8 mouse cellular contexts compared by ENCODE assay signal in the genomic region with DNA sequence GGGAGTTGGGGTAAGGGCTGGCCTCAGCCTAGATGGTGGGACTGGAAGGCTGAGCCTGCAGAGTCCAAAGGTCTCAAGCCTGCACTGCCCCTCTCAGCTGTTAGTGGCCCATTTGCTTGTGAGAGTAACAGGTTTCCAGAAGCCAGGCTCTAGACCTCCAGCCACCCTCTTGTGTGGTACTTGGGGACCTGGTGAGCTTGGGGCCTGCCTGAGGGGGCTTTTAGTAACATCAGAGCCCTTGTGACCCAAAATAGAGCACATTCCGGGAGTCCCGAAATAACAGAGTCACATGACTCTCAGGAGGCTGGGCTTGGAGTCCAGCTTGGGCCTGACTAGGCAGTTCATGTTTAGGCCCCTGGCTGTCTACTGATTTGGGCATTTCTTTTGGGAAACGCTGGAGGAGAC. TPM values are rescaled to one million over a fixed set of nuclear protein-coding genes. Genes with fewer than 3 reads are reported as not detected.
A peak's percentile ranks its signal among the peaks of the same experiment; 100 is the strongest.
DNase-seq lines count a peak whose midpoint lies in the region; ATAC-seq and TF ChIP-seq lines count a peak whose summit lies in the region.

No protein-coding gene starts in this region.

- H3K27me3 ChIP-seq in forebrain, embryonic 10.5 days (ENCODE audit: poor library complexity, severe bottlenecking) = peaks cover 32% of the 10 kb centered on the region
- no peaks in the 10 kb centered on the region for H3K27me3 ChIP-seq in forebrain, postnatal 0 days (ENCODE audit: insufficient read depth, low read length)
- H3K27me3 ChIP-seq in intestine, embryonic 16.5 days (replicated peaks; ENCODE audit: control insufficient read depth, insufficient read depth, low read length) = no peaks in the 10 kb centered on the region

- WGBS in forebrain, embryonic 10.5 days = 22% methylated on average over 3 of the region's 3 CpGs
- WGBS in forebrain, postnatal 0 days = 13% methylated on average over 3 of the region's 3 CpGs
- 3% methylated on average over 3 of the region's 3 CpGs for WGBS in intestine, embryonic 16.5 days

- no peak for TF ChIP-seq CTCF in forebrain, postnatal 0 days (IDR thresholded peaks at IDR 0.05; ENCODE audit: low read depth)
- no peak for TF ChIP-seq CTCF in embryonic fibroblast, embryonic 13.5 days (IDR thresholded peaks at IDR 0.05; ENCODE audit: borderline replicate concordance, insufficient read depth, low read length)

- H3K9me3 ChIP-seq in forebrain, embryonic 10.5 days = no peaks in the 10 kb centered on the region
- no peaks in the 10 kb centered on the region for H3K9me3 ChIP-seq in forebrain, postnatal 0 days (ENCODE audit: low read length)
- no peaks in the 10 kb centered on the region for H3K9me3 ChIP-seq in intestine, embryonic 16.5 days (ENCODE audit: control insufficient read depth, low read length)

- no peak for DNase-seq in forebrain, embryonic 10.5 days (ENCODE audit: extremely low spot score, low spot score)
- no peak for DNase-seq in forebrain, postnatal 0 days
- peak; percentile 63 for DNase-seq in lung, postnatal 10 days
- DNase-seq in thymus, adult 18-20 months = no peak
- DNase-seq in natural killer cell, adult 2 months (ENCODE audit: low spot score in 2 of 2) = no peak
- DNase-seq in Muller cell, postnatal 12 days (ENCODE audit: inconsistent ontology term) = no peak

- 0 out of 2 replicates have a peak, but pooled peaks have one; percentile 20 for TF ChIP-seq POLR2A in embryonic fibroblast, embryonic 13.5 days (IDR thresholded peaks at IDR 0.05; ENCODE audit: low read depth, low read length)

- peak overlapping the region; percentile 69 for H3K27ac ChIP-seq in forebrain, embryonic 10.5 days
- no peak overlapping the region for H3K27ac ChIP-seq in forebrain, postnatal 0 days (ENCODE audit: low read depth, low read length)
- peak overlapping the region; percentile 48 for H3K27ac ChIP-seq in embryonic fibroblast, embryonic 13.5 days (ENCODE audit: insufficient read depth, low read length)
- peak overlapping the region; percentile 97 for H3K27ac ChIP-seq in intestine, embryonic 16.5 days (ENCODE audit: low read length)

- H3K4me3 ChIP-seq in forebrain, embryonic 10.5 days = peak overlapping the region; percentile 91
- no peak overlapping the region for H3K4me3 ChIP-seq in forebrain, postnatal 0 days (ENCODE audit: low read depth, low read length)
- H3K4me3 ChIP-seq in embryonic fibroblast, embryonic 13.5 days (ENCODE audit: insufficient read depth, low read length) = no peak overlapping the region
- peak overlapping the region; percentile 91 for H3K4me3 ChIP-seq in intestine, embryonic 16.5 days (ENCODE audit: low read length)

- ATAC-seq in forebrain, postnatal 0 days = no peak
- ATAC-seq in intestine, embryonic 16.5 days = 0 out of 2 replicates have a peak, but pooled peaks have one; percentile 15

- peaks cover 86% of the 10 kb centered on the region for H3K4me1 ChIP-seq in forebrain, embryonic 10.5 days
- peaks cover 7% of the 10 kb centered on the region; the same call in 1 of the 2 replicates for H3K4me1 ChIP-seq in forebrain, postnatal 0 days (ENCODE audit: insufficient read depth)
- H3K4me1 ChIP-seq in embryonic fibroblast, embryonic 13.5 days (ENCODE audit: control insufficient read depth, insufficient read depth, low read length) = peaks cover 8% of the 10 kb centered on the region
- H3K4me1 ChIP-seq in intestine, embryonic 16.5 days (ENCODE audit: control insufficient read depth, insufficient read depth, low read length) = peaks cover 74% of the 10 kb centered on the region

- no peak overlapping the region for H3K4me2 ChIP-seq in forebrain, postnatal 0 days (ENCODE audit: low read depth)
- H3K4me2 ChIP-seq in intestine, embryonic 16.5 days (ENCODE audit: low read depth, low read length) = peak overlapping the region; percentile 96

- no peaks in the 10 kb centered on the region for H3K36me3 ChIP-seq in forebrain, embryonic 10.5 days (replicated peaks)
- no peaks in the 10 kb centered on the region for H3K36me3 ChIP-seq in forebrain, postnatal 0 days (ENCODE audit: insufficient read depth)
- no peaks in the 10 kb centered on the region for H3K36me3 ChIP-seq in intestine, embryonic 16.5 days (ENCODE audit: control insufficient read depth, insufficient read depth, low read length)

- no peak overlapping the region for H3K9ac ChIP-seq in forebrain, postnatal 0 days
- peak overlapping the region; percentile 97 for H3K9ac ChIP-seq in intestine, embryonic 16.5 days (ENCODE audit: low read depth, low read length)

RNA-seq across cellular contexts. Expression of gene Rxra, which starts 3.4 kb away (rescaled TPM):
- polyA plus RNA-seq in forebrain, embryonic 10.5 days (2016; fragmentation: Nextera tagmentation; extraction: Ambion mirVana) = 7.7 and 7.8 TPM in 2 replicates
- 9.4 and 19.3 TPM in 2 replicates for total RNA-seq in forebrain, postnatal 0 days (2014; rRNA removed)
- 1.7 and 2.1 TPM in 2 replicates for polyA plus RNA-seq in forebrain, postnatal 0 days (2015; fragmentation: Nextera tagmentation; extraction: Ambion mirVana)
- polyA plus RNA-seq in embryonic fibroblast, embryonic 13.5 days (2011; ENCODE audit: insufficient read length, low read depth, missing spikeins) = 28.4 and 35.7 TPM in 2 replicates
- 9.9 and 11.4 TPM in 2 replicates for polyA plus RNA-seq in intestine, embryonic 16.5 days (2015; fragmentation: Nextera tagmentation; extraction: Ambion mirVana)

Comparison
In these comparisons a context has a peak if more than half of its experiments do, and no peak if none do; other contexts are left out.
1. H3K4me3 ChIP-seq: peak in forebrain, embryonic 10.5 days (single experiment) and intestine, embryonic 16.5 days (single experiment); none in forebrain, postnatal 0 days (single experiment) and embryonic fibroblast, embryonic 13.5 days (single experiment).